Mouse (Mus musculus) lung, postnatal 0 days (tissue): ENCODE measurements around the gene Abhd12b.
A peak's percentile ranks its signal among the peaks of the same experiment; 100 is the strongest.

ENCODE experiments used
- CTCF ChIP-seq: IDR thresholded peaks from 2 replicates; pipeline ENCODE4 v1.5.1; 2016; ENCODE audit warnings: antibody characterized with exemption, mild to moderate bottlenecking
- EP300 ChIP-seq: IDR thresholded peaks from 2 replicates; pipeline ENCODE4 v1.6.1; 2016; ENCODE audit warnings: antibody characterized with exemption, mild to moderate bottlenecking, control low read depth

GRCm38 (mm10) chr12:70169969-70170368, 16.0 kb downstream of the Abhd12b start:
- TF ChIP-seq CTCF (0 out of 2 replicates have a peak, but pooled peaks have one; percentile 16), EP300 (no peak)
